Mouse (Mus musculus) cortical plate, adult 2 months (tissue): ENCODE measurements around the gene D10Wsu102e. TPM values are rescaled to one million over a fixed set of nuclear protein-coding genes. Genes with fewer than 3 reads are reported as not detected.
A peak's percentile ranks its signal among the peaks of the same experiment; 100 is the strongest.

Source experiments
- H3K27ac ChIP-seq: fragments of 200-500 bp; 2 replicates; pipeline ENCODE4 v1.5.1; 2012; ENCODE audit warnings: low read length, control low read depth, inconsistent platforms; ENCODE audit not compliant: insufficient read depth
- H3K4me1 ChIP-seq: fragments of 200-500 bp; 2 replicates; pipeline ENCODE4 v1.6.1; 2011; ENCODE audit warnings: low read length; ENCODE audit not compliant: control insufficient read depth, insufficient read depth
- H3K4me3 ChIP-seq: fragments of 200-500 bp; 2 replicates; pipeline ENCODE4 v1.5.1; 2011; ENCODE audit warnings: mild to moderate bottlenecking, low read length, control low read depth; ENCODE audit not compliant: insufficient read depth
- CTCF ChIP-seq: fragments of 200-500 bp; IDR thresholded peaks from 2 replicates; pipeline ENCODE4 v1.5.1; 2011; ENCODE audit warnings: mild to moderate bottlenecking, control low read depth, low read length; ENCODE audit not compliant: insufficient read depth; ENCODE audit errors: extremely low read depth
- POLR2A ChIP-seq: fragments of 200-500 bp; IDR thresholded peaks from 2 replicates; pipeline ENCODE4 v1.6.1; 2011; ENCODE audit warnings: mild to moderate bottlenecking, low read length, control low read depth; ENCODE audit not compliant: insufficient read depth; ENCODE audit errors: extremely low read depth
- polyA plus RNA-seq: library from polyadenylated mRNA; depleted of rRNA; stranded (reverse); fragments of >200 nt; gene quantifications from 2 replicates; pipeline ENCODE4 v1.2.3, GENCODE M21; 2012; rRNA removed

The D10Wsu102e gene
- 1.4 and 1.5 TPM in 2 replicates for polyA plus RNA-seq

DNA sequence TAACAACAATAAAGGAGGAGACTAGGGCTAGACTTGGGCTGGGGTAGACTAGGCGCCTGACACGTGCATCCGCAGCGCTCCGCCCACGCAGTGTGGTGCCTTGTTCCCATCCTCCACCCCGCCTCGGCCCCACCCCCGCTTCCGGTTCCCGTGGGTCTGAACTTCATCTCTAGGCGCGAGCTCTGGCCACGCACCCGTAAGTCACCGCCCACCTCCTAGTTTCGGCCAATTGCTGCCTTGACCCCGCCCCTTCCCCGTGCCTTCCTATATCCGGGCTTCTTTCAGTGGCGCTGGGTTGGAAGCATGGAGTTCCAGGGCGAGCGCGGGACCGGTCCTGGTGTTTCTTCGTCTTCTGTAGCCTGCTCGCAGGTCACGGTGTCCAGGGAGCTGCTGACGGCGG is at the start of gene D10Wsu102e:
TSS of gene D10Wsu102e (plus strand) at position 266 of the 400 bp plus-strand sequence.
- peak within 1 kb of the TSS; percentile 70 for H3K4me3 ChIP-seq
- no peaks in the 10 kb centered on the region; the same call in 1 of the 2 replicates for H3K4me1 ChIP-seq
- TF ChIP-seq CTCF, result no peak
- peak; percentile 78 for TF ChIP-seq POLR2A
- peak within 1 kb of the TSS; percentile 60; the same call in 1 of the 2 replicates for H3K27ac ChIP-seq

DNA sequence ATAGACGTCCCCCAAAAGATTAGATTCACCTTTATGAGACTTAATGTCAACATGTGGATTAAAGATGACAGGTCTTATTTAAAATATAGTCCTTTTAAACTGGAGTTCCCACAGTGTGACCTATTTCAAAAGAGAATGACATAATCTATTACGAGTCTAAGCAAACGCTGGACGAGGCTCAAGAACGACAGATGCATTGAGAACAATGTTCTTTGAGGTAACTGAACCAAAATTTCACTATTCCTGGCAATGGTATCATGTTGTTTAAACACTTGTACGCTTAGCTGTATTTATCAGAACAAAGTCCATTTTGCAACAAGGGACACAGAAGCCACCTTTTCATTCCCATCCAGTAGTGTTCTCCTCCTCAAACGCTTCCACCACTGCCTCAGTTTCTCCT is 49.7 kb upstream of the D10Wsu102e start:
- TF ChIP-seq CTCF (no peak), POLR2A (no peak)
- no peak overlapping the region for H3K4me3 ChIP-seq
- no peak overlapping the region for H3K27ac ChIP-seq
- H3K4me1 ChIP-seq, result no peaks in the 10 kb centered on the region

GRCm38 (mm10) chr10:83313033-83313432 is 47.0 kb upstream of the D10Wsu102e start:
- no peak overlapping the region for H3K27ac ChIP-seq
- TF ChIP-seq CTCF, result no peak
- TF ChIP-seq POLR2A, result no peak
- H3K4me1 ChIP-seq, result no peaks in the 10 kb centered on the region
- no peak overlapping the region for H3K4me3 ChIP-seq

DNA sequence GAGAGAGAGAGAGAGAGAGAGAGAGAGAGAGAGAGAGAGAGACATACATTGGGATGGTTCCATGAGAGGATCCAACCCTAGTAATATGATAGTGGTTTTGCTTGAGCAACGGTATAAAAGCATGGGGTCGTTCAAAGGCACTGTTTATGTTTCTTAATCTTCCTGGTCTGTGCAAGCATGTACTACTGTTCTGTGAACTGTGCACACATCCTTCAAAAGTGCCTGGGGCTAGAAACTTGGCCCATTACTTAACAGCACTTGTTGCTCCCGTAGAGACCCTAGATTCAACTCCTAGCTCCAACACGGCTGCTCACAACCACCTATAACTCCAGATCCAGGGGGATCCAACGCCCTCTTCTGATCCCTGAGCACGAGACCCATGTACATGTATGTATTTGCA is 39.6 kb upstream of the D10Wsu102e start:
- H3K27ac ChIP-seq, result no peak overlapping the region
- H3K4me3 ChIP-seq, result no peak overlapping the region
- TF ChIP-seq CTCF (no peak), POLR2A (no peak)
- H3K4me1 ChIP-seq, result peaks cover 10% of the 10 kb centered on the region

- no peak for TF ChIP-seq CTCF
- TF ChIP-seq POLR2A, result no peak
- H3K4me3 ChIP-seq, result no peak overlapping the region
- no peak overlapping the region for H3K27ac ChIP-seq
- H3K4me1 ChIP-seq, result peaks cover 10% of the 10 kb centered on the region
These were observed 39.2 kb upstream of the D10Wsu102e start for GRCm38 (mm10) chr10:83320870-83321269.

DNA sequence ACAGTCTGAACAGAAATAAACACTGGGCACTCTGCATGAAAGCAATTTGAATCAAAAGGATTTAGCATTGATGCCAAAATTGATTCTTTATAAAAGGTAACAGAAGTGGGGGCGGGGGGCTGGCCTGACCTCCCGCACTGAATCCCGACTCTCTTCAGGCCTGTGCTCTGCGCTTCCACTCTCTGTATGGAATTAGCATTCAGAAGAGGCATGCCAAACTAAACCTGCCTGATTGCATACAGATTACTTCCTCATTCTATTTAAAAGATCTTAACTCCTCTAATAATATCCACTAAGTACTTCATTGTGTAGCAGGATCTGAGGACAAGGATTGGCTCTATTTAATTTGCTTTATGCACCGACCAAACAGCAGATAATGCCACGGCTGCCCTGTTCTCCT is 38.5 kb upstream of the D10Wsu102e start:
- Histone ChIP-seq H3K4me3 (no peak overlapping the region), H3K27ac (no peak overlapping the region), H3K4me1 (peaks cover 10% of the 10 kb centered on the region)
- TF ChIP-seq CTCF (no peak), POLR2A (no peak)

DNA sequence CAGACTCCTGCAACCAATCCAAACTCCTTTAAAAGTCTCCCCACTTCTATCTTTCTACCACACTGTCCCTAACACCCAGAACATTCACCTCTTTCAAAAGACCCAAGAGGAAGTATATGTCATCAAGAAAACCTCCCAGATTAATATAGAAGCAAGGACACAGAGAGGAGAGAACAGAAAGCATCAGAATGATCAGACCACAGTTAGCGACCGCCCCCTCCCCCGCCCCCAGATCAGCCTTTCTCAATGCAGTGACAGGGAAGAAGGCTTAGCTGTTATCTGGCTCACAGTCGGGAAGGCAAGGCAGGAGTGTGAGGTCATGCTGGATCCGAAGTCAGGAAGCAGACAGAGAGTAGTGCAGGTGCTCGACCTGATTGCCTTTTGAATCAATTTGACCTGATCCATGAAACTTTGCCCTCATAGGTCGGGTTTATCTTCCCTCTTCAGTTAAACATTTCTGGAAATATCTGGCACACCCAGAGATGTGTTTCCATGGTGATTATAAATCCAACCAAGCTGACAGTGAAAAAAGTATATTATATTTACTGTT is 37.4 kb upstream of the D10Wsu102e start:
- peaks cover 10% of the 10 kb centered on the region for H3K4me1 ChIP-seq
- no peak for TF ChIP-seq CTCF
- no peak for TF ChIP-seq POLR2A
- no peak overlapping the region for H3K4me3 ChIP-seq
- no peak overlapping the region for H3K27ac ChIP-seq

GRCm38 (mm10) chr10:83324871-83325270 is 35.1 kb upstream of the D10Wsu102e start:
- Histone ChIP-seq H3K27ac (no peak overlapping the region), H3K4me3 (no peak overlapping the region), H3K4me1 (peaks cover 10% of the 10 kb centered on the region)
- no peak for TF ChIP-seq CTCF
- no peak for TF ChIP-seq POLR2A

DNA sequence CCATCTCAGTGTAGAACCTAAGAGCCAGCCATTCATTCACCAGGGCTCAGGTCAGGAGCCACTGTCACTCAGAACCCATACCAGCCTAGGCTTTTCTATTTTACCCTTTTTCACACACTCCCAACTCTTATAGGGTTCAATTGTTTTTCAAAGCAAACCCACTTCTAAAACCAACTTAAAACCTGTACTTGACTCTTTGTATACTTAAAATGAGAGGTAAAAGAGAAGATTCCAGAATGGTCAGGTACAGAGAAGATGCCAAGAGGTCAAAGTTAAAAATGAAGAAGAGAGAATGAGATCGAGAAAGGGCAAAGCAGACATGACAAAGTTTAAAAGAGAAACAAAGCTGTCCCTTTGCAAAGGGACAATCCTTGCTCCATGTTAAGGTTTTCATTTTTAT is 34.1 kb upstream of the D10Wsu102e start:
- TF ChIP-seq CTCF (no peak), POLR2A (no peak)
- H3K4me3 ChIP-seq, result no peak overlapping the region
- H3K4me1 ChIP-seq, result peaks cover 7% of the 10 kb centered on the region
- H3K27ac ChIP-seq, result no peak overlapping the region

GRCm38 (mm10) chr10:83326648-83327285 is 33.3 kb upstream of the D10Wsu102e start:
- no peak for TF ChIP-seq POLR2A
- TF ChIP-seq CTCF, result no peak
- Histone ChIP-seq H3K27ac (no peak overlapping the region), H3K4me1 (peaks cover 6% of the 10 kb centered on the region), H3K4me3 (no peak overlapping the region)
